ENCODE assay signal across 23 mouse cellular contexts in genomic region chr11:78571854-78572253, GRCm38 (mm10). TPM values are rescaled to one million over a fixed set of nuclear protein-coding genes. Genes with fewer than 3 reads are reported as not detected.
A peak's percentile ranks its signal among the peaks of the same experiment; 100 is the strongest.
DNase-seq lines count a peak whose midpoint lies in the region; ATAC-seq and TF ChIP-seq lines count a peak whose summit lies in the region.
"Had no signal": no experiment of that assay in that cellular context is flagged by ENCODE, and none has a peak within 500 bp of the region (broad histone marks: within the 10 kb centered on the region; RNA-seq: fewer than 3 reads in every experiment).

No protein-coding gene starts in this region.

- ATAC-seq in liver, embryonic 12.5 days = no peak
- ATAC-seq: forebrain, embryonic 16.5 days; hindbrain, embryonic 16.5 days; inflammation-experienced regulatory T-cells, adult 6 months; intestine, postnatal 0 days had no signal

- no peaks in the 10 kb centered on the region for H3K27me3 ChIP-seq in liver, adult 2 months (ENCODE audit: control insufficient read depth, insufficient read depth, low read length)
- no peaks in the 10 kb centered on the region for H3K27me3 ChIP-seq in liver, embryonic 12.5 days (replicated peaks)
- no peaks in the 10 kb centered on the region for H3K27me3 ChIP-seq in forebrain, embryonic 10.5 days (ENCODE audit: poor library complexity, severe bottlenecking)
- H3K27me3 ChIP-seq: embryonic facial prominence, embryonic 15.5 days; forebrain, embryonic 12.5 days; heart, embryonic 13.5 days; hindbrain, embryonic 12.5 days had no signal

- no peaks in the 10 kb centered on the region for H3K9me3 ChIP-seq in liver, embryonic 12.5 days (replicated peaks)
- H3K9me3 ChIP-seq in forebrain, embryonic 10.5 days = no peaks in the 10 kb centered on the region
- H3K9me3 ChIP-seq: embryonic facial prominence, embryonic 15.5 days; forebrain, embryonic 12.5 days; heart, embryonic 13.5 days; hindbrain, embryonic 12.5 days had no signal

- TF ChIP-seq POLR2A in liver, adult 2 months (IDR thresholded peaks at IDR 0.05; ENCODE audit: extremely low read depth, insufficient read depth, low read length) = no peak
- TF ChIP-seq POLR2A in embryonic fibroblast, embryonic 13.5 days (IDR thresholded peaks at IDR 0.05; ENCODE audit: low read depth, low read length) = no peak

- peaks cover 15% of the 10 kb centered on the region for H3K4me1 ChIP-seq in liver, adult 2 months (ENCODE audit: control insufficient read depth, insufficient read depth, low read length)
- H3K4me1 ChIP-seq in liver, embryonic 12.5 days = peaks cover 16% of the 10 kb centered on the region; the same call in 1 of the 2 replicates
- peaks cover 9% of the 10 kb centered on the region for H3K4me1 ChIP-seq in embryonic fibroblast, embryonic 13.5 days (ENCODE audit: control insufficient read depth, insufficient read depth, low read length)
- H3K4me1 ChIP-seq in forebrain, embryonic 10.5 days = no peaks in the 10 kb centered on the region
- H3K4me1 ChIP-seq: embryonic facial prominence, embryonic 15.5 days; forebrain, embryonic 12.5 days; hindbrain, embryonic 12.5 days had no signal

- H3K36me3 ChIP-seq in liver, adult 2 months (ENCODE audit: control insufficient read depth, insufficient read depth, low read length) = peaks cover 4% of the 10 kb centered on the region; the same call in 1 of the 2 replicates
- H3K36me3 ChIP-seq in liver, embryonic 12.5 days = peaks cover 38% of the 10 kb centered on the region
- H3K36me3 ChIP-seq in forebrain, embryonic 10.5 days (replicated peaks) = peaks cover 81% of the 10 kb centered on the region

- H3K4me2 ChIP-seq in liver, embryonic 12.5 days = no peak overlapping the region
- H3K4me2 ChIP-seq: embryonic facial prominence, embryonic 15.5 days; forebrain, embryonic 12.5 days; heart, embryonic 13.5 days; hindbrain, embryonic 12.5 days had no signal

- no peak for TF ChIP-seq CTCF in liver, adult 2 months (IDR thresholded peaks at IDR 0.05; ENCODE audit: low read depth, low read length)
- TF ChIP-seq CTCF in embryonic fibroblast, embryonic 13.5 days (IDR thresholded peaks at IDR 0.05; ENCODE audit: borderline replicate concordance, insufficient read depth, low read length) = no peak

- no peak overlapping the region for H3K4me3 ChIP-seq in liver, adult 2 months (ENCODE audit: insufficient read depth, low read depth, low read length)
- no peak overlapping the region for H3K4me3 ChIP-seq in liver, embryonic 12.5 days
- no peak overlapping the region for H3K4me3 ChIP-seq in embryonic fibroblast, embryonic 13.5 days (ENCODE audit: insufficient read depth, low read length)
- H3K4me3 ChIP-seq in forebrain, embryonic 10.5 days = no peak overlapping the region
- H3K4me3 ChIP-seq: embryonic facial prominence, embryonic 15.5 days; forebrain, embryonic 12.5 days; gastrocnemius, adult 2 months; heart, embryonic 13.5 days; hindbrain, embryonic 12.5 days had no signal

- DNase-seq in liver, adult 2 months (ENCODE audit: extremely low read depth, low read depth, low spot score) = peak; percentile 30
- DNase-seq in MEL-GATA-1-ER (ENCODE audit: extremely low read depth, low read depth) (peak; percentile 68), adipocyte (ENCODE audit: low spot score) (no peak)
- DNase-seq in kidney, postnatal 14 days = no peak
- no peak for DNase-seq in forebrain, embryonic 10.5 days (ENCODE audit: extremely low spot score, low spot score)
- DNase-seq: adrenal gland, postnatal 14 days; B cell, adult 2 months; cerebellum, adult 18-20 months; cerebellum, adult 9-11 months; embryo, embryonic 11 days; gastrocnemius, adult 2 months; gastrocnemius, postnatal 25 days; heart, postnatal 36 days had no signal

- no peak overlapping the region for H3K9ac ChIP-seq in liver, adult 2 months (ENCODE audit: low read depth, low read length)
- H3K9ac ChIP-seq in liver, embryonic 12.5 days = no peak overlapping the region
- H3K9ac ChIP-seq: embryonic facial prominence, embryonic 15.5 days; forebrain, embryonic 12.5 days; heart, embryonic 13.5 days; hindbrain, embryonic 12.5 days had no signal

- 59% methylated on average over 6 of the region's 6 CpGs for WGBS in liver, adult 2 months
- 57% methylated on average over 6 of the region's 6 CpGs for WGBS in liver, embryonic 12.5 days (ENCODE audit: insufficient replicate concordance)
- 91% methylated on average over 6 of the region's 6 CpGs for WGBS in forebrain, embryonic 10.5 days

- no peaks in the 10 kb centered on the region for H3K79me2 ChIP-seq in liver, adult 2 months (ENCODE audit: control insufficient read depth, insufficient read depth, low read length)

- no peak overlapping the region for H3K27ac ChIP-seq in liver, adult 2 months (replicated peaks; ENCODE audit: insufficient read depth, low read depth, low read length)
- no peak overlapping the region for H3K27ac ChIP-seq in liver, embryonic 12.5 days
- peak overlapping the region; percentile 75 for H3K27ac ChIP-seq in embryonic fibroblast, embryonic 13.5 days (ENCODE audit: insufficient read depth, low read length)
- no peak overlapping the region for H3K27ac ChIP-seq in forebrain, embryonic 10.5 days
- H3K27ac ChIP-seq: embryonic facial prominence, embryonic 15.5 days; forebrain, embryonic 12.5 days; gastrocnemius, adult 2 months; heart, embryonic 13.5 days; hindbrain, embryonic 12.5 days had no signal

RNA-seq across cellular contexts. Expression of gene Tmem97, which starts 21.3 kb away (rescaled TPM):
- 102 and 123 TPM in 2 replicates for total RNA-seq in liver, adult 2 months (2014; rRNA removed)
- polyA plus RNA-seq in liver, adult 2 months (2012; rRNA removed) = 76.5 and 91.6 TPM in 2 replicates
- polyA plus RNA-seq in liver, embryonic 12.5 days (2016; fragmentation: Nextera tagmentation; extraction: Ambion mirVana) = 111 and 128 TPM in 2 replicates
- 63.5 and 69.6 TPM in 2 replicates for polyA plus RNA-seq in embryonic fibroblast, embryonic 13.5 days (2011; ENCODE audit: insufficient read length, low read depth, missing spikeins)
- polyA plus RNA-seq in forebrain, embryonic 10.5 days (2016; fragmentation: Nextera tagmentation; extraction: Ambion mirVana) = 106 and 111 TPM in 2 replicates

RNA-seq across cellular contexts. Expression of gene Ift20, which starts 35.7 kb away (rescaled TPM):
- total RNA-seq in liver, adult 2 months (2014; rRNA removed) = 107 and 120 TPM in 2 replicates
- 80.7 and 84.2 TPM in 2 replicates for polyA plus RNA-seq in liver, adult 2 months (2012; rRNA removed)
- polyA plus RNA-seq in liver, embryonic 12.5 days (2016; fragmentation: Nextera tagmentation; extraction: Ambion mirVana) = 81.7 and 84.7 TPM in 2 replicates
- 56.8 and 66.1 TPM in 2 replicates for polyA plus RNA-seq in embryonic fibroblast, embryonic 13.5 days (2011; ENCODE audit: insufficient read length, low read depth, missing spikeins)
- polyA plus RNA-seq in forebrain, embryonic 10.5 days (2016; fragmentation: Nextera tagmentation; extraction: Ambion mirVana) = 75.9 and 78.8 TPM in 2 replicates

RNA-seq across cellular contexts. Expression of gene Tnfaip1, which starts 35.7 kb away (rescaled TPM):
- 11.5 and 14.4 TPM in 2 replicates for total RNA-seq in liver, adult 2 months (2014; rRNA removed)
- polyA plus RNA-seq in liver, adult 2 months (2012; rRNA removed) = 13.9 and 16.7 TPM in 2 replicates
- polyA plus RNA-seq in liver, embryonic 12.5 days (2016; fragmentation: Nextera tagmentation; extraction: Ambion mirVana) = 22.3 and 22.6 TPM in 2 replicates
- 78.3 and 92.0 TPM in 2 replicates for polyA plus RNA-seq in embryonic fibroblast, embryonic 13.5 days (2011; ENCODE audit: insufficient read length, low read depth, missing spikeins)
- polyA plus RNA-seq in forebrain, embryonic 10.5 days (2016; fragmentation: Nextera tagmentation; extraction: Ambion mirVana) = 96.4 and 97.2 TPM in 2 replicates

RNA-seq across cellular contexts. Expression of gene Poldip2, which starts 59.9 kb away (rescaled TPM):
- 63.5 and 67.5 TPM in 2 replicates for total RNA-seq in liver, adult 2 months (2014; rRNA removed)
- polyA plus RNA-seq in liver, adult 2 months (2012; rRNA removed) = 77.6 and 80.9 TPM in 2 replicates
- polyA plus RNA-seq in liver, embryonic 12.5 days (2016; fragmentation: Nextera tagmentation; extraction: Ambion mirVana) = 96.0 and 96.7 TPM in 2 replicates
- 61.9 and 68.9 TPM in 2 replicates for polyA plus RNA-seq in embryonic fibroblast, embryonic 13.5 days (2011; ENCODE audit: insufficient read length, low read depth, missing spikeins)
- 144 and 148 TPM in 2 replicates for polyA plus RNA-seq in forebrain, embryonic 10.5 days (2016; fragmentation: Nextera tagmentation; extraction: Ambion mirVana)

RNA-seq across cellular contexts. Expression of gene Tmem199, which starts 59.9 kb away (rescaled TPM):
- total RNA-seq in liver, adult 2 months (2014; rRNA removed) = 7.7 and 10.8 TPM in 2 replicates
- 5.9 and 6.1 TPM in 2 replicates for polyA plus RNA-seq in liver, adult 2 months (2012; rRNA removed)
- 40.6 and 41.7 TPM in 2 replicates for polyA plus RNA-seq in liver, embryonic 12.5 days (2016; fragmentation: Nextera tagmentation; extraction: Ambion mirVana)
- polyA plus RNA-seq in embryonic fibroblast, embryonic 13.5 days (2011; ENCODE audit: insufficient read length, low read depth, missing spikeins) = 16.6 and 19.5 TPM in 2 replicates
- 76.7 and 78.5 TPM in 2 replicates for polyA plus RNA-seq in forebrain, embryonic 10.5 days (2016; fragmentation: Nextera tagmentation; extraction: Ambion mirVana)

Comparison
In these comparisons a context has a peak if more than half of its experiments do, and no peak if none do; other contexts are left out.
1. DNase-seq: peak in liver, adult 2 months (single experiment) and MEL-GATA-1-ER (single experiment); none in kidney, postnatal 14 days (single experiment), adipocyte (single experiment) and forebrain, embryonic 10.5 days (single experiment).